Mouse (Mus musculus) MEL (cell line): Measurements from ENCODE around the gene Cops2. TPM values are rescaled to one million over a fixed set of nuclear protein-coding genes. Genes with fewer than 3 reads are reported as not detected.
A peak's percentile ranks its signal among the peaks of the same experiment; 100 is the strongest.

Experiments
- DNase-seq: peaks from one replicate; pipeline ENCODE4 v3.0.0; 2011; ENCODE audit warnings: low read depth, low spot score
- H3K27ac ChIP-seq: 2 replicates; pipeline ENCODE4 v1.5.1; 2012; ENCODE audit warnings: low read depth, mild to moderate bottlenecking, control low read depth, low read length, moderate library complexity; ENCODE audit not compliant: control insufficient read depth
- H3K27me3 ChIP-seq, 2 experiments: fragments of 150-350 bp in 1 of 2; sonication (generic) in 1 of 2; 2 replicates each; pipeline ENCODE4 v1.6.1; 2012; ENCODE audit warnings: low read length in 2 of 2, mild to moderate bottlenecking in 2 of 2, improper control_type of control experiment in 1 of 2, moderate library complexity in 1 of 2; ENCODE audit not compliant: insufficient read depth in 2 of 2, control insufficient read depth in 1 of 2
- H3K36me3 ChIP-seq, 2 experiments: 2 replicates each; pipeline ENCODE4 v1.6.1; 2012 to 2014; ENCODE audit warnings: low read length in 2 of 2, improper control_type of control experiment in 1 of 2, inconsistent platforms in 1 of 2, mild to moderate bottlenecking in 1 of 2; ENCODE audit not compliant: insufficient read depth in 2 of 2, control insufficient read depth in 1 of 2
- H3K4me1 ChIP-seq, 2 experiments: fragments of 150-350 bp in 1 of 2; sonication (generic) in 1 of 2; 2 replicates each; pipeline ENCODE4 v1.6.1; 2012; ENCODE audit warnings: low read length in 2 of 2, improper control_type of control experiment in 1 of 2, mild to moderate bottlenecking in 1 of 2; ENCODE audit not compliant: insufficient read depth in 2 of 2, control insufficient read depth in 1 of 2
- H3K4me3 ChIP-seq, 2 experiments: fragments of 150-350 bp in 1 of 2; sonication (generic) in 1 of 2; 2 replicates each; pipeline ENCODE4 v1.5.1; 2012; ENCODE audit warnings: low read depth in 2 of 2, low read length in 2 of 2, mild to moderate bottlenecking in 2 of 2, moderate library complexity in 2 of 2, control low read depth in 1 of 2, improper control_type of control experiment in 1 of 2; ENCODE audit not compliant: control insufficient read depth in 1 of 2, insufficient read depth in 1 of 2
- H3K79me2 ChIP-seq: 2 replicates; pipeline ENCODE4 v1.6.1; 2012; ENCODE audit warnings: mild to moderate bottlenecking, low read length, moderate library complexity; ENCODE audit not compliant: control insufficient read depth, poor library complexity, insufficient read depth
- H3K9ac ChIP-seq: 2 replicates; pipeline ENCODE4 v1.6.1; 2012; ENCODE audit warnings: low read depth, mild to moderate bottlenecking, control low read depth, low read length, moderate library complexity; ENCODE audit not compliant: control insufficient read depth, poor library complexity, severe bottlenecking
- H3K9me3 ChIP-seq: fragments of 150-350 bp; sonication (generic); replicated peaks from 2 replicates; pipeline ENCODE4 v1.6.1; 2012; ENCODE audit warnings: mild to moderate bottlenecking, low read length, improper control_type of control experiment, moderate library complexity; ENCODE audit not compliant: insufficient read depth
- BHLHE40 ChIP-seq: IDR thresholded peaks from 2 replicates; pipeline ENCODE4 v1.6.1; 2012; ENCODE audit warnings: low read depth, mild to moderate bottlenecking, inconsistent platforms, low read length, improper control_type of control experiment, borderline replicate concordance
- CHD2 ChIP-seq: IDR thresholded peaks from 2 replicates; pipeline ENCODE4 v1.6.1; 2011; ENCODE audit warnings: low read length, improper control_type of control experiment
- CTCF ChIP-seq, 3 experiments: IDR thresholded peaks in 2 of 3; conservative IDR thresholded peaks in 1 of 3; 2 replicates each; pipeline ENCODE4 v1.5.1; 2011 to 2012; ENCODE audit warnings: low read length in 3 of 3, low read depth in 2 of 3, mild to moderate bottlenecking in 2 of 3, improper control_type of control experiment in 1 of 3, inconsistent platforms in 1 of 3, mixed read lengths in 1 of 3, moderate library complexity in 1 of 3; ENCODE audit not compliant: control insufficient read depth in 1 of 3, insufficient read depth in 1 of 3, poor library complexity in 1 of 3, severe bottlenecking in 1 of 3
- ETS1 ChIP-seq: IDR thresholded peaks from 2 replicates; pipeline ENCODE4 v1.6.1; 2012; ENCODE audit warnings: low read depth, mild to moderate bottlenecking, inconsistent platforms, low read length, improper control_type of control experiment, moderate library complexity
- GABPA ChIP-seq: IDR thresholded peaks from 2 replicates; pipeline ENCODE4 v1.6.1; 2012; ENCODE audit warnings: low read depth, mild to moderate bottlenecking, inconsistent platforms, low read length, improper control_type of control experiment, moderate library complexity
- GATA1 ChIP-seq: IDR thresholded peaks from 2 replicates; pipeline ENCODE4 v1.6.1; 2011; ENCODE audit warnings: low read depth, low read length, improper control_type of control experiment
- HCFC1 ChIP-seq: IDR thresholded peaks from 2 replicates; pipeline ENCODE4 v1.6.1; 2012; ENCODE audit warnings: low read depth, mild to moderate bottlenecking, inconsistent platforms, low read length, improper control_type of control experiment, moderate library complexity
- KAT2A ChIP-seq: conservative IDR thresholded peaks from 2 replicates; pipeline ENCODE4 v1.6.1; 2012; ENCODE audit warnings: low read depth, low read length, improper control_type of control experiment, inconsistent platforms
- MAX ChIP-seq: IDR thresholded peaks from 2 replicates; pipeline ENCODE4 v1.6.1; 2011; ENCODE audit warnings: low read length, improper control_type of control experiment
- MAZ ChIP-seq: IDR thresholded peaks from 2 replicates; pipeline ENCODE4 v1.6.1; 2012; ENCODE audit warnings: low read depth, mild to moderate bottlenecking, inconsistent platforms, low read length, improper control_type of control experiment
- MEF2A ChIP-seq: IDR thresholded peaks from 2 replicates; pipeline ENCODE4 v1.6.1; 2014; ENCODE audit warnings: low read depth, mild to moderate bottlenecking, inconsistent platforms, low read length, improper control_type of control experiment; ENCODE audit not compliant: poor library complexity, insufficient replicate concordance, severe bottlenecking; ENCODE audit errors: extremely low read depth
- NELFE ChIP-seq: IDR thresholded peaks from 2 replicates; pipeline ENCODE4 v1.6.1; 2011; ENCODE audit warnings: low read depth, low read length, improper control_type of control experiment
- POLR2A ChIP-seq, 2 experiments: IDR thresholded peaks; 2 replicates each; pipeline ENCODE4 v1.6.1; 2011 to 2012; ENCODE audit warnings: low read length in 2 of 2, mild to moderate bottlenecking in 2 of 2, control low read depth in 1 of 2, improper control_type of control experiment in 1 of 2, low read depth in 1 of 2, moderate library complexity in 1 of 2; ENCODE audit not compliant: control insufficient read depth in 1 of 2, insufficient read depth in 1 of 2, poor library complexity in 1 of 2
- POLR2AphosphoS5 ChIP-seq: IDR thresholded peaks from 2 replicates; pipeline ENCODE4 v1.6.1; 2012; ENCODE audit warnings: low read depth, borderline replicate concordance, mild to moderate bottlenecking, inconsistent platforms, low read length, moderate library complexity, mixed read lengths
- RAD21 ChIP-seq: IDR thresholded peaks from 2 replicates; pipeline ENCODE4 v1.6.1; 2011; ENCODE audit warnings: mild to moderate bottlenecking, low read depth, low read length, improper control_type of control experiment
- SIN3A ChIP-seq: IDR thresholded peaks from 2 replicates; pipeline ENCODE4 v1.6.1; 2012; ENCODE audit warnings: low read length, improper control_type of control experiment, inconsistent platforms
- SMC3 ChIP-seq: IDR thresholded peaks from 2 replicates; pipeline ENCODE4 v1.6.1; 2011; ENCODE audit warnings: low read depth, low read length, improper control_type of control experiment
- UBTF ChIP-seq: IDR thresholded peaks from 2 replicates; pipeline ENCODE4 v1.6.1; 2012; ENCODE audit warnings: low read depth, mild to moderate bottlenecking, inconsistent platforms, low read length, improper control_type of control experiment, moderate library complexity, borderline replicate concordance; ENCODE audit not compliant: insufficient read depth
- ZC3H11A ChIP-seq: IDR thresholded peaks from 2 replicates; pipeline ENCODE4 v1.6.1; 2012; ENCODE audit warnings: low read depth, mild to moderate bottlenecking, inconsistent platforms, low read length, improper control_type of control experiment
- ZKSCAN1 ChIP-seq: IDR thresholded peaks from 2 replicates; pipeline ENCODE4 v1.6.1; 2012; ENCODE audit warnings: low read depth, mild to moderate bottlenecking, inconsistent platforms, low read length, improper control_type of control experiment, moderate library complexity
- ZNF384 ChIP-seq: IDR thresholded peaks from 2 replicates; pipeline ENCODE4 v1.6.1; 2012; ENCODE audit warnings: low read depth, mild to moderate bottlenecking, inconsistent platforms, low read length, improper control_type of control experiment
- polyA plus RNA-seq, 2 experiments: library from polyadenylated mRNA; stranded (reverse) in 1 of 2; unstranded in 1 of 2; fragments of >175 nt in 1 of 2; fragments of >200 nt in 1 of 2; gene quantifications; 2 replicates each; pipeline versions ENCODE4 v1.2.1 to v1.2.4; 2012; ENCODE audit warnings: low replicate concordance in 2 of 2, low read depth in 1 of 2; ENCODE audit not compliant: insufficient read length in 2 of 2, insufficient read depth in 1 of 2, missing spikeins in 1 of 2
- total RNA-seq: library from RNA; depleted of rRNA; stranded (reverse); fragments of 300-350 nt; gene quantifications from 2 replicates; pipeline ENCODE4 v1.2.3, GENCODE M21; 2012

Gene Cops2
- total and polyA plus RNA-seq, 3 experiments = 65.3 to 131 (median 66.2) TPM

DNA sequence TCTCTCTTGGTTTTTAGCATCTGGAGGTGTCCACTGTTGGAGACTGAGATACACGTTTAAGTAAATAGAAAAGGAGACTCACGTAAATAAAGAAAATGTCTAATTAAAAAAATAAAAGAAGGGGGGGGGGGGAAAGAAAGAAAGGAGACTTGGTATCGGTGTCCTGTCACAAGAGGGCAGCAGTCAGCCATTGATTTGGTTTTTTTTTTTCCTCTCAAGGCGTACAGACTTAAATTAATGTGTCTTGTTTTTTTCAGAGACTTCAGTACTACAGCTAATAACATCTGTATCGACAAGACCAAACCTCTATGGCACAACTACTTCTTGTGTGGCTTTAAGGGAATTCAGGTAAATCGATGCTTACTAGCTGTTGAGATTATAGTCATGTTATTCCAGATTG, 34.2 kb upstream of the Cops2 start:
- Histone ChIP-seq H3K27me3 (no peaks in the 10 kb centered on the region), H3K36me3 (no peaks in the 10 kb centered on the region), H3K9me3 (no peaks in the 10 kb centered on the region), H3K4me3 (no peak overlapping the region), H3K79me2 (no peaks in the 10 kb centered on the region), H3K4me1 (no peaks in the 10 kb centered on the region), H3K27ac (no peak overlapping the region), H3K9ac (no peak overlapping the region)
- DNase-seq = peak; percentile 64
- TF ChIP-seq ZNF384 = peak; percentile 94
- TF ChIP-seq POLR2A (IDR thresholded peaks at IDR 0.05; ENCODE audit: control insufficient read depth in 1 of 2, insufficient read depth in 1 of 2, low read depth in 1 of 2, low read length in 2 of 2, poor library complexity in 1 of 2) = no peak
- TF ChIP-seq MAZ = 0 out of 2 replicates have a peak, but pooled peaks have one; percentile 37
- no peak for TF ChIP-seq MAX
- TF ChIP-seq GABPA = no peak
- TF ChIP-seq SIN3A = no peak
- TF ChIP-seq SMC3 = peak; percentile 82
- TF ChIP-seq RAD21 = peak; percentile 84
- no peak for TF ChIP-seq CHD2
- peak; percentile 79 for TF ChIP-seq ZC3H11A
- peak; percentile 22 to 73 (median 36); a peak in 5 of 6 replicates for TF ChIP-seq CTCF (IDR thresholded peaks at IDR 0.05 in 2 of 3, conservative IDR thresholded peaks at IDR 0.05 in 1 of 3; ENCODE audit: control insufficient read depth in 1 of 3, insufficient read depth in 1 of 3, low read depth in 2 of 3, low read length in 3 of 3, poor library complexity in 1 of 3, severe bottlenecking in 1 of 3)

DNA sequence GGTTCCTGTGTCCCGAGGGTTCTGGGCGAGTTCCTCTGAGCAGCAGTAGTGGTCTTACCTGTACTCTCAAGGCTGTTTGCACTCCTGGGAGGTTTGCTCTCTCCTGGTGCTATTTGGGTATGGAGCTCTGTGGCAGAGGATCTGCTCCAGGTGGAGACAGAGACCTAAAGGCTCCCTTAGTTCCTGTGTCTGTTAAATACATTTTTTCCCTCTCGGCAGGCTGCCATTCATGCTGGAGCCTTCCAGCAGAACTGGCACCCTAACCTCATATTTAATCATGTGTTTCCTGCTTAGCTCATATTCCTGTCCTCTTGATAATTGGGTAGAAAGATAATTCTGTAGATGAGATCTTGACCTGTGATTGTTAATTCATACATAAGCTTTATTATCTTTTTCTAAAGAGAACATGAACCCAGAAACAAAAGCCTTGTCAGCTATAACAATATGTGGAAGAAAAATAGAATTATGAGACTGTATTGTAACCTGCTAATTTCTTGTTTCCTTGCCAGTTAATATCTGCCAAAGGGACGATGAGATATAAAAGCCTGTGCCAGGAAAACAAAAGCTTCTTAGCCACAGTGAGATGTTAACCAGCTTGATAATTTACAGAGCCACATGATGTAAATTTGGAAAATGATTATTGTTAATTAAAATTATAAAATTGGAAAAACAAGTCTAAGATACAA, 27.1 kb upstream of the Cops2 start:
- Histone ChIP-seq H3K27ac (no peak overlapping the region), H3K36me3 (no peaks in the 10 kb centered on the region), H3K79me2 (no peaks in the 10 kb centered on the region), H3K4me3 (no peak overlapping the region), H3K9me3 (no peaks in the 10 kb centered on the region), H3K4me1 (no peaks in the 10 kb centered on the region), H3K27me3 (no peaks in the 10 kb centered on the region), H3K9ac (no peak overlapping the region)
- DNase-seq = no peak
- TF ChIP-seq UBTF (no peak), KAT2A (no peak), MEF2A (no peak), POLR2AphosphoS5 (no peak), BHLHE40 (no peak), POLR2A (IDR thresholded peaks at IDR 0.05; ENCODE audit: control insufficient read depth in 1 of 2, insufficient read depth in 1 of 2, low read depth in 1 of 2, low read length in 2 of 2, poor library complexity in 1 of 2) (no peak), MAX (no peak), ETS1 (no peak), ZKSCAN1 (no peak), HCFC1 (no peak), NELFE (no peak), GATA1 (no peak)
